Mouse (Mus musculus) small intestine, adult 2 months (tissue): ENCODE data around the gene Dnajc7.

Experiments used
- CTCF ChIP-seq: fragments of 200-500 bp; IDR thresholded peaks from 2 replicates; pipeline ENCODE4 v1.5.1; 2012; ENCODE audit warnings: low read depth, mild to moderate bottlenecking, control low read depth, inconsistent platforms, low read length, moderate library complexity, mixed read lengths; ENCODE audit not compliant: insufficient replicate concordance, insufficient read length; ENCODE audit errors: extremely low read depth
- POLR2A ChIP-seq: fragments of 200-500 bp; IDR thresholded peaks from 2 replicates; pipeline ENCODE4 v1.6.1; 2012; ENCODE audit warnings: low read depth, mild to moderate bottlenecking, control low read depth, inconsistent platforms, low read length, moderate library complexity

GRCm38 (mm10) chr11:100607121-100607520, 12.8 kb downstream of the Dnajc7 start:
- no peak for TF ChIP-seq CTCF
- no peak for TF ChIP-seq POLR2A
